Mouse (Mus musculus) cortical plate, adult 2 months (tissue): ENCODE results near the gene Hist1h2be.

ENCODE experiments used
- CTCF ChIP-seq: fragments of 200-500 bp; IDR thresholded peaks from 2 replicates; pipeline ENCODE4 v1.5.1; 2011; ENCODE audit warnings: mild to moderate bottlenecking, control low read depth, low read length; ENCODE audit not compliant: insufficient read depth; ENCODE audit errors: extremely low read depth
- POLR2A ChIP-seq: fragments of 200-500 bp; IDR thresholded peaks from 2 replicates; pipeline ENCODE4 v1.6.1; 2011; ENCODE audit warnings: mild to moderate bottlenecking, low read length, control low read depth; ENCODE audit not compliant: insufficient read depth; ENCODE audit errors: extremely low read depth

DNA sequence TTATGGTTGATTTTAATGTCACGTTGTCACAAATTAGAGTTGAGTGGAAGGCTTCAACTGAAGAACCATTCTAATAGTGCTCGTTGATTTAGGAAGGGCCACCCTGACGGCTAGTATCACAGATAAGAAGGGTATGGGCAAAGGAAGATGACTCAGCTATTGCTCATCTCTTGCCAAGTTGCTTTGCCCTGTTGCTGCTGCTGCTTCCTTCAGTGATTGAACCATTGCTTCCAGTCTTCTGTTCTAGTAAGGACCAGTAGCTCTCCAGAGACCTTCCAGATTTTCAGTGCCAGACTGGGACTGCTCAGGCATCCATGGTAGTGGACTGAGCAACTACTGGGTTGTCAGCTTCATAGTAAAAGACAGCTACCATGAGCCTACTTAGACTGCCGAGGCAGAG, 11.7 kb downstream of the Hist1h2be start:
- no peak for TF ChIP-seq CTCF
- TF ChIP-seq POLR2A, result no peak
